Mouse (Mus musculus): ENCODE data around the gene Rbpj.

- TF ChIP-seq CTCF (IDR thresholded peaks at IDR 0.05; ENCODE audit: extremely low read depth, insufficient read depth, low read length) (no peak), POLR2A (IDR thresholded peaks at IDR 0.05; ENCODE audit: extremely low read depth, insufficient read depth, low read length) (no peak)
These were observed 91.8 kb downstream of the Rbpj start for GRCm38 (mm10) chr5:53557544-53558260.
